Mouse (Mus musculus) liver, embryonic 13.5 days (tissue): ENCODE measurements around the gene Notch1. TPM values are rescaled to one million over a fixed set of nuclear protein-coding genes. Genes with fewer than 3 reads are reported as not detected.

Source experiments
- ATAC-seq: fragments of 200-750 bp; cut with Nextera tagmentation; 2 replicates; pipeline ENCODE4 v1.8.0; 2017; ENCODE audit warnings: low read depth, mild to moderate bottlenecking, moderate number of reproducible peaks, moderate library complexity
- DNase-seq: peaks from one replicate; pipeline ENCODE4 v3.0.0; 2022
- H3K27ac ChIP-seq: fragments of 300-500 bp; sonication (generic); 2 replicates; pipeline ENCODE4 v1.5.1; 2015; ENCODE audit warnings: moderate library complexity, mild to moderate bottlenecking, inconsistent platforms
- H3K27me3 ChIP-seq: fragments of 300-500 bp; sonication (generic); 2 replicates; pipeline ENCODE4 v1.6.1; 2015; ENCODE audit warnings: mild to moderate bottlenecking, inconsistent platforms
- H3K36me3 ChIP-seq: fragments of 300-500 bp; sonication (generic); 2 replicates; pipeline ENCODE4 v1.6.1; 2015; ENCODE audit warnings: mild to moderate bottlenecking, inconsistent platforms
- H3K4me1 ChIP-seq: fragments of 300-500 bp; sonication (generic); replicated peaks from 2 replicates; pipeline ENCODE4 v1.6.1; 2015; ENCODE audit warnings: inconsistent platforms
- H3K4me2 ChIP-seq: fragments of 300-500 bp; sonication (generic); 2 replicates; pipeline ENCODE4 v1.6.1; 2015; ENCODE audit warnings: inconsistent platforms, mild to moderate bottlenecking, moderate library complexity
- H3K4me3 ChIP-seq: fragments of 300-500 bp; sonication (generic); replicated peaks from 2 replicates; pipeline ENCODE4 v1.5.1; 2015; ENCODE audit warnings: mild to moderate bottlenecking, inconsistent platforms
- H3K9ac ChIP-seq: fragments of 300-500 bp; sonication (generic); 2 replicates; pipeline ENCODE4 v1.6.1; 2015; ENCODE audit warnings: mild to moderate bottlenecking, inconsistent platforms
- H3K9me3 ChIP-seq: fragments of 300-500 bp; sonication (generic); replicated peaks from 2 replicates; pipeline ENCODE4 v1.6.1; 2016; ENCODE audit warnings: inconsistent platforms
- WGBS: fragments of 180-500 bp; shearing (Covaris S2); methylation state at CpG from one replicate; pipeline ENCODE4 v1.1.7; 2015; ENCODE audit not compliant: insufficient replicate concordance; 5-methylcytosine and 5-hydroxymethylcytosine counted together
- polyA plus RNA-seq: library from polyadenylated mRNA; unstranded; fragments of >200 nt; fragmentation: Nextera tagmentation; extraction: Ambion mirVana; gene quantifications from 2 replicates; pipeline ENCODE4 v1.2.1, GENCODE M21; 2015

Gene Notch1
- polyA plus RNA-seq, 1 experiment from 2014 or later: 1.5 TPM

DNA sequence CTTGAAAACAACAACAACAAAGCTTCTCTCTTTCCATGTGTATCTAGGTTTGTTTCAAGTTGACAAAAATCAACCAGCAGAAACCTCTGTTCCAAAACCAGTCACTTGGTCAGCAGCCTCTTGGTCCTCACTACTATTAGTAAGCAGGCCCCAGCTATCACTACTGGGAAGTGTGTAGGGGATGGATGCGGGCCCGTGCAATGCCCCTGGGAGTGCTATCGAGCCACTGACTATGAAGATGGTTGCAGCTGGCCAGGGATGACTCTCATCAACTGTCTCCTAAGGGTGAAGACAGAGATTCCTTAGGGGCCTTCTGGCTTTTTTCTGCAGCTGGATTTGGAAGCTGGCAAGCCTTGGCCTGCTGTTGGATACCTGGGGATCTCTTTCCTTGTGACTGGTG is 13.4 kb upstream of the Notch1 start:
- Histone ChIP-seq H3K9ac (no peak overlapping the region), H3K4me2 (no peak overlapping the region), H3K4me3 (no peak overlapping the region), H3K27ac (no peak overlapping the region), H3K9me3 (no peaks in the 10 kb centered on the region), H3K36me3 (no peaks in the 10 kb centered on the region), H3K27me3 (no peaks in the 10 kb centered on the region), H3K4me1 (peaks cover 12% of the 10 kb centered on the region)
- no peak for DNase-seq
- 55% methylated on average over 3 of the region's 3 CpGs for WGBS
- no peak for ATAC-seq

DNA sequence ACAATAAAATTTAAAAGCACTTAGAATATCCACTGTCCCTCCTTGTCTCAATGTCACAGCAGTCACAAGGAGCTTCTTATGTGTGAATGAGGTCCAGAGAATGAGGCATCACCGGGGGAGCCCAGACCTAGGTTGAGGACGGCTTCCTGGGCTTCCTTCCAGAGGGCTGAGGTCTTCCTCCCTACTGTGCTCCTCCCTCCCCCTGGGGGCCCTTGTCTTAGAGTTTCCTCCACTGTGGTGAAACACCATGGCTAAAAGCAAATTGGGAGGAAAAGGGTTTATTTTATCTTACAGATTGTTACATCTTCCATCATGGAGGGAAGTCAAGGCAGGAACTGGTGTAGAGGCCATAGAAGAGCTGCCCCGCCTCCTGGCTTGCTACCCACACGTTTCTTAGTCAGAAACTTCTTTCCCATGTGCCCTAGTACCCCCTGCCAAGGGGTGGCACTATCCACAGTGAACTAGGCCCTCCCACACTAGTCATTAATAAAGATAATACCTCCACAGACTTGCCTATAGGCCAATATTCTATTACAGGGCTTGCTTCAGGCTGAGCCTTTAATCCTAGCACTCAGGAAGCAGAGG is 12.8 kb upstream of the Notch1 start:
- WGBS: 40% methylated on average over 4 of the region's 4 CpGs
- no peak overlapping the region for H3K4me3 ChIP-seq

DNA sequence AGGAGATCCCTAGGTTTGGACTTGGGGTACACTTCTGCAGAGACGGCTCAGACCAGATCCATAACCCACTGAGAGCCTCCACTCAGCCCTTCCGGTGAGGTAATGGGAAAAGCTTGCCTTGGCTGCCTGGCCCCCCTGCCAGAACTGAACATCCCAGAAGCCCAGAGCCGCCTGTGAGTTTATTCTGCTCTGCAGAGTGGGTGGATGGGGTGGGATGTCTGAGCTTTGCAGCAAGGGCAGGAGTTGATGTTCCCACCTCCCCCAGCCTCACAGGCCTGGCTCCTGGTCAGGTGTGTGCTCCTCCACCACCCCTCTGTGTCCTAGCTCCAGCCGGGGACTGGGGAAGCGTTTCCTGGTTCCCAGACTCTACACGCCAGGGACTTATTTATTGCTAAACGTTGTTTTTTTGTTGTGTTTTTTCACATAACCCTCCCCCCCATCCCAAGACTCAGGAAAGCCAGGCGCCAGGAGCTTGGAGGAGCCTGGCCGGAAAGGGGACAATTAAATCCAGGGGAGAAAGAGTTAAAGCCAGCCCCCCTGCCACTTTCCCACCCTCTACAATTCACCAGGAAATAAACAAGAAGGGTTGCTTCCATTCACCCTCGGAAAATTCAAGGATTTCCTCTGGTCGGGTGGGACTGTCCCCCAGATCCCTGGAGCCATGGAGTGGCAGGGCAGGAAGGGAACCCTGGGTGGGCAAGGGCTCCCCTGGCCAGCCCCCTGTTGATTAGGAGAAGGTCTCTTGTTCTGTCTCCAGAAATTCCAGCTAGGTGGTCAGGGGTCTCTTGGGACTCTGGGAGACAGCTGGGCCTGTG is 10.2 kb upstream of the Notch1 start:
- DNase-seq (no peak), ATAC-seq (no peak)

More for the DNA sequence above, 12.8 kb upstream of the Notch1 start:
- DNase-seq: no peak
- Histone ChIP-seq H3K9me3 (no peaks in the 10 kb centered on the region), H3K4me1 (peaks cover 12% of the 10 kb centered on the region), H3K36me3 (no peaks in the 10 kb centered on the region), H3K27me3 (no peaks in the 10 kb centered on the region), H3K9ac (no peak overlapping the region), H3K4me2 (no peak overlapping the region), H3K27ac (no peak overlapping the region)
- no peak for ATAC-seq

DNA sequence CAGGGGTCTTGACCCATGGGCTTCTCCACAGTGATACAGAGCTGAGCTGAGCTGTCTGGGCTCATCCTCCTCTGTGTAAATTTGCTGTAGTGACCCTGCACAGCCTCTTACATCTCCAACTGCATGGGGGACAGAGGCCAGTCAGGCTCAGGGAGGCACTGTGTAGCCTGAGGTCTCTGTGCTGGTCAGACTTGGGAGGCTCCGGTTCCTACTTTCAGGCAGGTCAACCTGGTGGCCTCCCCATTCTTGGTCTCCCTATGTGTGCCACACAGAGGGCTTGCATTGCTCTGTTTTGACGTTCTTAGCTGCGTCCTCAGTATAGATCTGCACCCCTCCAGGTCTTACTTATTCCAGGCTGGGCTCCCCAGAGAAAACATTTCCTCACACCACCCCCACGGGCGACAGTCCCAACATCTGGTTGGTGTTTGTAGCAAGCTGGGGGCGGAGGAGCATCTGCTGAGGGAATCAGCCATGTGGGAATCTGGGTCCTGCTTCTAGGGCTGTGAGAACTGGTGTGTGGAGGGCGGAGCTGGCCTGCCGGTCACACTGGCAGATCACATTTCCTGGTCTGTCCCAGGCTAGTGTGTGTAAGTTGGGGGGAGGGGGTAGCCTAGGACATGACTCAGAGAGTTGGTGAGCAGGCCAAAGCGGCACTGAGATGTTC is 9.0 kb upstream of the Notch1 start:
- no peaks in the 10 kb centered on the region for H3K9me3 ChIP-seq
- H3K4me2 ChIP-seq: no peak overlapping the region
- H3K27ac ChIP-seq: peak overlapping the region; percentile 39; the same call in 1 of the 2 replicates
- H3K9ac ChIP-seq: no peak overlapping the region
- peak; percentile 39; the same call in 1 of the 2 replicates for ATAC-seq
- no peaks in the 10 kb centered on the region for H3K27me3 ChIP-seq
- peaks cover 12% of the 10 kb centered on the region for H3K4me1 ChIP-seq
- no peak for DNase-seq
- no peak overlapping the region for H3K4me3 ChIP-seq
- 23% methylated on average over 9 of the region's 9 CpGs for WGBS
- H3K36me3 ChIP-seq: no peaks in the 10 kb centered on the region

More for the DNA sequence above, 10.2 kb upstream of the Notch1 start:
- no peaks in the 10 kb centered on the region for H3K9me3 ChIP-seq
- peaks cover 12% of the 10 kb centered on the region for H3K4me1 ChIP-seq
- WGBS: 56% methylated on average over 11 of the region's 11 CpGs
- H3K4me2 ChIP-seq: no peak overlapping the region
- no peak overlapping the region for H3K27ac ChIP-seq
- no peak overlapping the region for H3K4me3 ChIP-seq
- H3K27me3 ChIP-seq: no peaks in the 10 kb centered on the region
- H3K36me3 ChIP-seq: no peaks in the 10 kb centered on the region
- no peak overlapping the region for H3K9ac ChIP-seq

DNA sequence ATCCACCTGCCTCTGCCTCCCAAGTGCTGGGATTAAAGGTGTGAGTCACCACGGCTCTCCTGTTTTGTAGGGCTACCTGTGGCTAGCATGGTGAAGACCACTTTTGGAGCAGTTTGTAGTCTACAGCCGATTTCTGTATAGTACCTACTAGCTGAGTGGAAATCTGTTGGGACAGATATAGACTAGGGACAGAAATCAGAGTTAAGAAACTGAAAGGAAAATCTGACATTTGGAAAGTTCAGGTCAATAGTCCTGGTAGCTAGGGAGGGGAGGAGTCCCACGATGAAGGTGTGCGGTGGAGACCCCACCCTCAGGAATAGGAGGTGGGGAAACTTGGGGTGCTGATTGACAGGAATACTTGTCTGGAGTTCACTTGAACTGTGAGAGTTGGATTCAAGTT is 5.9 kb upstream of the Notch1 start:
- peaks cover 12% of the 10 kb centered on the region for H3K4me1 ChIP-seq

DNA sequence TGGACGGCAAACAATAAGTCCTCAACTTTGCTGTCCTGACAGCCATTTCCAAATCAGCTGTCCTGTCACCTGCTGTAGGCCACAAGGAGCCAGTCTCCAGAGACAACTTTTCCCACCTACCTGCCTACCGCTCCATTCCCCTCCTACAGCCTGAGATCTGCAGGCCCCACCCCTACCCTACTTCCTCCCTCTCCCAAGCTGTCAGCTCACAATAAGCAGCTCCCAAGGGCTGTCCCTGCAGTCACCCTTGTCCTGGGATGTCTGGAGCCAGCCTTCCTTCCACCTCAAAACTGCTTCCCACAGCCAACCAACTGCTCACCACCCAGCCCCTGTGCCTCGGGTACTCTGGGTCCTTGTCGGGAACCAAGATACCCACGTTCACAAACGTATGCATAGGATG is 3.3 kb upstream of the Notch1 start:
- no peak for DNase-seq
- Histone ChIP-seq H3K9ac (no peak overlapping the region), H3K36me3 (no peaks in the 10 kb centered on the region), H3K4me3 (no peak overlapping the region), H3K27ac (no peak overlapping the region), H3K9me3 (no peaks in the 10 kb centered on the region), H3K4me2 (no peak overlapping the region), H3K4me1 (peaks cover 7% of the 10 kb centered on the region), H3K27me3 (no peaks in the 10 kb centered on the region)
- WGBS: 76% methylated on average over 6 of the region's 6 CpGs
- ATAC-seq: no peak

More for the DNA sequence above, 5.9 kb upstream of the Notch1 start:
- no peak overlapping the region for H3K4me2 ChIP-seq
- no peaks in the 10 kb centered on the region for H3K36me3 ChIP-seq
- 68% methylated on average over 4 of the region's 4 CpGs for WGBS
- no peak overlapping the region for H3K9ac ChIP-seq
- ATAC-seq (no peak), DNase-seq (no peak)
- H3K27ac ChIP-seq: no peak overlapping the region
- H3K9me3 ChIP-seq: no peaks in the 10 kb centered on the region
- H3K4me3 ChIP-seq: no peak overlapping the region
- H3K27me3 ChIP-seq: no peaks in the 10 kb centered on the region

DNA sequence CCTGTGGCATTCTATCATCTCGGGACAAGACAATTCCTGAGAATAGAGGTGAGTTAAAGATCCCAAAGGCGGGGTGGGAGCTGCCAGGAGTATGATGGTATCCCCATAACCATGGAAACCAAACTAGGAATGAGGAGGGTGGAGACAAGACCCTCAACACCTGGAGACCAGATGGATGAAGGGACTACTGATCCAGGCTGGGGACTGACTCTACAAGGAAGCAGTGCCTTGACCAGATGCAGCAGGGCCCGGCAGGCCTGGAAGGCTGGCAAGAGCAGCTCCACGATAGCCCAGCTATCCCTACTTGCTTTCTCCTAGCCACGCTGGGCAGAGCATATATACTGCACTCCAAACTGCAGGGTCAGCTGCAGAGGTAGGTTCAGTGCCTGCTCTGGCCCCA is 524 bp upstream of the Notch1 start:
- ATAC-seq (no peak), DNase-seq (no peak)
- Histone ChIP-seq H3K4me1 (peaks cover 15% of the 10 kb centered on the region), H3K36me3 (no peaks in the 10 kb centered on the region), H3K4me2 (no peak overlapping the region), H3K4me3 (no peak overlapping the region), H3K27me3 (no peaks in the 10 kb centered on the region), H3K9ac (no peak overlapping the region), H3K27ac (no peak overlapping the region), H3K9me3 (no peaks in the 10 kb centered on the region)
- 59% methylated on average over 5 of the region's 5 CpGs for WGBS

DNA sequence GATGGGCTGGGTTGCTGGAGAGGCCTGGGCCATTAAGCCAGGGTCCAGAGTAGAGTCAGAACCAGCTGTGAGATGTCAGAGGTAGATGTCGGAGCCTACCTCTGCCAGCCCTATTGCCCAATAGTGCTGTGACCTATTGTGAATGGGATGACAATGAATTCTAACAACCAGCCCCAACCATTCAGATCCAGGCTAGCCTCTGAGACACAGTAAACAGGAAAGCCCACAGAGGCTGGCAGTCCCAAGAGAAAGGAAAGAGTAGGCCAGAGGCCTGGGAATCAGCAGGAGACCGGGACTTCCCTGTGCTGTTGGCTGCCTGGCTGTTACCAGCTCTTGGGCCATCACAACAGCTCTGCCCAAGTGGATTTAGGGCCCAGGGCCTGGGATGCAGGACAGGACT is 1.1 kb downstream of the Notch1 start:
- ATAC-seq (no peak), DNase-seq (no peak)
- Histone ChIP-seq H3K36me3 (no peaks in the 10 kb centered on the region), H3K27ac (no peak overlapping the region), H3K4me1 (peaks cover 15% of the 10 kb centered on the region), H3K9ac (no peak overlapping the region), H3K4me3 (no peak overlapping the region), H3K27me3 (no peaks in the 10 kb centered on the region), H3K9me3 (no peaks in the 10 kb centered on the region), H3K4me2 (no peak overlapping the region)
- 65% methylated on average over 2 of the region's 2 CpGs for WGBS

DNA sequence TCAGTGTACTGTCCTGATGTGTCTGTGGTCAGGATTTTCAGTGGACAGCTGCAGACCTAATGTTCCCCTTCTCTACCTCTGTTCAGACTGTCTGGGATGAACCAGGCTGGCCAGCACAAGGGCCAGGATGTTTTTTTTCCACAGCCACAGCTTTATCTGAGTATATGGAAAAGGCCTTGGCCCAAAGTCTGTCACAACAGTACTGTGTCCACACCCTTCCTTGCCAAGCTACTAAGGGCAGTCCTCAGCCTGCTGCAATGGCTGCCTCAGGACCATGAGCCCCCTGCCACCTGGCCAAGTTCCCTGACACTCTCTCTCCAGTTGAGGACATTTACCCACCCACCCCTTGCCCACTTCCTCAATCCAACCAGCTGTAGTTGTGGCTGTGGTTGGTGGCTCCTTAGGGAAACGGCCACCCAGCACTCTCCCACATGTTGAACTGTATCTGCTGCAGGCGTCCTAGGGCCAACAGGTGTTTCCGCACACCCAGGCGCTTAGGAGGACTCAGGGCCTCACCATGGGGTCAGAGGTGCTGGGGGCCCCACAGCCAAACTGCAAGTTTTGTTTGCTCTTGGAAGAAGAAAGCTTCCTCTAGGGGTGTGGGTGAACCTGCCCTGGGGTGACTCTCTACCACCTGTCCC is 3.2 kb downstream of the Notch1 start:
- H3K27ac ChIP-seq: no peak overlapping the region
- ATAC-seq: no peak
- no peak overlapping the region for H3K4me2 ChIP-seq
- no peak overlapping the region for H3K4me3 ChIP-seq
- H3K9me3 ChIP-seq: no peaks in the 10 kb centered on the region
- DNase-seq: no peak
- H3K4me1 ChIP-seq: peaks cover 19% of the 10 kb centered on the region
- H3K27me3 ChIP-seq: peaks cover 7% of the 10 kb centered on the region; the same call in 1 of the 2 replicates
- no peaks in the 10 kb centered on the region for H3K36me3 ChIP-seq
- H3K9ac ChIP-seq: no peak overlapping the region
- 25% methylated on average over 4 of the region's 4 CpGs for WGBS

DNA sequence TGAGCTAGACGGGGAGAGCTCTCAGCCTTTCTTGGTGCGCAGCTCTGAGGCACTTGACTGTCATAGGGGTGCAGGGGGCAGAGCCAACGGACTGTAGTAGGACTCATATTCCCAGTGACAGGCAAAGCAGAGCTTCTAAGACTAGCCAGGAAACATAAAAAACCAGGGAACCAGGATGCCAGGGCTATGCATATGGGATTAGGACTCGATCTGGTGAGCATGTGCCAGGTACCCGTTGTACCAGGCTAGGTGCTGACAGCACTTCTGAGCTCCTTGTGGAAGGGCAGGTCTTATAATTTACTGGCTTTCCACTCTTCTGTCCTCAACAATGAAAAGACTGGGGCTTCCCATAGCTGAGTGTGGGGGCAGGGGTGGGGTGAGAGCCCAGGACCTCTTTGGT is 7.8 kb downstream of the Notch1 start:
- H3K27me3 ChIP-seq: peaks cover 30% of the 10 kb centered on the region
- DNase-seq: no peak
- H3K4me1 ChIP-seq: peaks cover 31% of the 10 kb centered on the region
- WGBS: 74% methylated on average over 5 of the region's 5 CpGs
- H3K4me3 ChIP-seq: no peak overlapping the region
- peak overlapping the region; percentile 39; the same call in 1 of the 2 replicates for H3K27ac ChIP-seq
- no peak overlapping the region for H3K4me2 ChIP-seq
- H3K9me3 ChIP-seq: no peaks in the 10 kb centered on the region
- ATAC-seq: no peak
- no peak overlapping the region for H3K9ac ChIP-seq
- H3K36me3 ChIP-seq: no peaks in the 10 kb centered on the region

DNA sequence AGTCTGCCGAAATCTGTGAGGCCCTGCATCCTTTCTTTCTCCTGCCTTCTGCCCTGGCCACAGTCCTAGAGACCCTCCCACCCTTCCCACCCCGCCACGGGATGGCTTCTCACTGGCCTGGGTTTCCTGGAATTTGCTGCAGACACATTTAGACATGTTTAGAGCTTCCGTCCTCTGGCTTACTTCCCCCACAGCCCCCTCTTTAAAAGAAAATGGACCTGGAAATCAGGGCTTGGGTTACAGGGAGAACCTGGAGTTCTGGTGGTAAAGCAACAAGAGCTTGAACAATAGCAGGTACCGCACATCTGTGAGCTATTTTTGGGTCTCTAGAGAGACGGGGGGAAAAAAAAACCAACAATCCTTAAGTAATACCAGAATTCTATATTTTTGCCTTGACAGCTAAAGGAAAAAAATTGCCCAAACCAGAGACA is 8.5 kb downstream of the Notch1 start:
- ATAC-seq: no peak
- DNase-seq: no peak

More for the DNA sequence above, 8.5 kb downstream of the Notch1 start:
- H3K36me3 ChIP-seq: no peaks in the 10 kb centered on the region
- 14% methylated on average over 6 of the region's 6 CpGs for WGBS
- no peak overlapping the region for H3K4me3 ChIP-seq
- H3K4me2 ChIP-seq: no peak overlapping the region
- no peak overlapping the region for H3K9ac ChIP-seq
- peaks cover 37% of the 10 kb centered on the region for H3K27me3 ChIP-seq
- peak overlapping the region; percentile 39; the same call in 1 of the 2 replicates for H3K27ac ChIP-seq
- peaks cover 32% of the 10 kb centered on the region for H3K4me1 ChIP-seq
- no peaks in the 10 kb centered on the region for H3K9me3 ChIP-seq
